Mouse (Mus musculus): ENCODE measurements around the gene Lig1. TPM values are rescaled to one million over a fixed set of nuclear protein-coding genes. Genes with fewer than 3 reads are reported as not detected.

Gene Lig1
- total and polyA plus RNA-seq, 3 experiments = 42.0 to 163 (median 82.4) TPM

- Histone ChIP-seq H3K4me3 (replicated peaks in 1 of 3; ENCODE audit: low read depth in 2 of 3, low read length in 2 of 3, poor library complexity in 1 of 3) (no peak overlapping the region), H3K27me3 (replicated peaks) (no peaks in the 10 kb centered on the region), H3K9ac (ENCODE audit: insufficient read depth, low read depth) (no peak overlapping the region), H3K4me2 (ENCODE audit: insufficient read depth, low read depth, poor library complexity, severe bottlenecking) (no peak overlapping the region), H3K36me3 (replicated peaks in 1 of 2; ENCODE audit: control insufficient read depth in 1 of 2, insufficient read depth in 1 of 2, low read length in 1 of 2) (peaks cover 54 to 86% of the 10 kb centered on the region in 2 experiments), H3K27ac (ENCODE audit: insufficient read depth, low read depth) (no peak overlapping the region), H3K9me3 (replicated peaks; ENCODE audit: low read length) (no peaks in the 10 kb centered on the region), H3K79me2 (replicated peaks; ENCODE audit: control insufficient read depth, extremely low read depth, insufficient read depth, poor library complexity, severe bottlenecking) (no peaks in the 10 kb centered on the region), H3K4me1 (ENCODE audit: control insufficient read depth in 1 of 2, insufficient read depth in 2 of 2) (peaks cover 0 to 4% of the 10 kb centered on the region in 2 experiments; a peak in 1 of 4 replicates)
- DNase-seq (ENCODE audit: extremely low read depth) = no peak
- in situ Hi-C loops (cut with MboI; ENCODE audit: low pct_ligation_motif_present, low pct_unique_long_range_greater_than_20kb, low sequenced_read_pairs) = no loop called here
- dilution Hi-C loops (cut with MboI; ENCODE audit: extremely low pct_ligation_motif_present, extremely low pct_unique_long_range_greater_than_20kb, low sequenced_read_pairs) = no loop called here
- TF ChIP-seq RAD21 (IDR thresholded peaks at IDR 0.05; ENCODE audit: low read depth, low read length) = no peak
- no peak for TF ChIP-seq TBP (conservative IDR thresholded peaks at IDR 0.05; ENCODE audit: low read depth, low read length)
- TF ChIP-seq POLR2AphosphoS2 (IDR thresholded peaks at IDR 0.05; ENCODE audit: low read depth, low read length) = no peak
- no peak for TF ChIP-seq KAT2A (IDR thresholded peaks at IDR 0.05; ENCODE audit: insufficient replicate concordance, low read length)
- TF ChIP-seq EP300 (IDR thresholded peaks at IDR 0.05; ENCODE audit: low read length) = no peak
- TF ChIP-seq USF2 (conservative IDR thresholded peaks at IDR 0.05; ENCODE audit: low read depth, low read length) = no peak
- no peak for TF ChIP-seq UBTF (IDR thresholded peaks at IDR 0.05; ENCODE audit: low read depth, low read length)
- TF ChIP-seq JUND (conservative IDR thresholded peaks at IDR 0.05; ENCODE audit: low read depth, low read length) = no peak
- no peak for TF ChIP-seq IRF4 (IDR thresholded peaks at IDR 0.05; ENCODE audit: low read depth, low read length)
- TF ChIP-seq MXI1 (IDR thresholded peaks at IDR 0.05; ENCODE audit: low read depth, low read length) = no peak
- no peak for TF ChIP-seq ZNF384 (IDR thresholded peaks at IDR 0.05; ENCODE audit: low read depth, low read length)
- TF ChIP-seq CHD2 (IDR thresholded peaks at IDR 0.05; ENCODE audit: low read length) = no peak
- TF ChIP-seq POLR2A (IDR thresholded peaks at IDR 0.05; ENCODE audit: low read depth, low read length) = no peak
- no peak for TF ChIP-seq ZC3H11A (IDR thresholded peaks at IDR 0.05; ENCODE audit: low read depth, low read length)
- no peak for TF ChIP-seq ZKSCAN1 (IDR thresholded peaks at IDR 0.05; ENCODE audit: borderline replicate concordance, low read depth, low read length)
- TF ChIP-seq MAX (IDR thresholded peaks at IDR 0.05; ENCODE audit: low read length) = no peak
- no peak for TF ChIP-seq MAZ (IDR thresholded peaks at IDR 0.05; ENCODE audit: low read depth, low read length)
- TF ChIP-seq GABPA (IDR thresholded peaks at IDR 0.05; ENCODE audit: insufficient replicate concordance, low read depth, low read length) = no peak
- no peak for TF ChIP-seq MAFK (IDR thresholded peaks at IDR 0.05; ENCODE audit: insufficient replicate concordance, low read length)
Observed at GRCm38 (mm10) chr7:13311401-13311800, 34.3 kb downstream of the Lig1 start.

GRCm38 (mm10) chr7:13314095-13314597 lies 37.1 kb downstream of the Lig1 start:
- H3K79me2 ChIP-seq (replicated peaks; ENCODE audit: control insufficient read depth, extremely low read depth, insufficient read depth, poor library complexity, severe bottlenecking) = no peaks in the 10 kb centered on the region
- no peak overlapping the region for H3K9ac ChIP-seq (ENCODE audit: insufficient read depth, low read depth)
- peaks cover 0 to 4% of the 10 kb centered on the region in 2 experiments; a peak in 1 of 4 replicates for H3K4me1 ChIP-seq (ENCODE audit: control insufficient read depth in 1 of 2, insufficient read depth in 2 of 2)
- H3K36me3 ChIP-seq (replicated peaks in 1 of 2; ENCODE audit: control insufficient read depth in 1 of 2, insufficient read depth in 1 of 2, low read length in 1 of 2) = peaks cover 30 to 59% of the 10 kb centered on the region in 2 experiments
- no peaks in the 10 kb centered on the region for H3K27me3 ChIP-seq (replicated peaks)
- H3K4me2 ChIP-seq (ENCODE audit: insufficient read depth, low read depth, poor library complexity, severe bottlenecking) = no peak overlapping the region
- TF ChIP-seq JUN (IDR thresholded peaks at IDR 0.05; ENCODE audit: insufficient read depth, low read depth, low read length) = no peak
- TF ChIP-seq ELF1 (IDR thresholded peaks at IDR 0.05; ENCODE audit: low read depth, low read length) = no peak
- TF ChIP-seq IRF4 (IDR thresholded peaks at IDR 0.05; ENCODE audit: low read depth, low read length) = no peak
- no peak for TF ChIP-seq USF2 (conservative IDR thresholded peaks at IDR 0.05; ENCODE audit: low read depth, low read length)
- TF ChIP-seq RAD21 (IDR thresholded peaks at IDR 0.05; ENCODE audit: low read depth, low read length) = no peak
- TF ChIP-seq CHD1 (IDR thresholded peaks at IDR 0.05; ENCODE audit: low read depth, low read length) = no peak
- no peak for DNase-seq (ENCODE audit: extremely low read depth)
- H3K27ac ChIP-seq (ENCODE audit: insufficient read depth, low read depth) = no peak overlapping the region
- H3K9me3 ChIP-seq (replicated peaks; ENCODE audit: low read length) = no peaks in the 10 kb centered on the region
- dilution Hi-C loops (cut with MboI; ENCODE audit: extremely low pct_ligation_motif_present, extremely low pct_unique_long_range_greater_than_20kb, low sequenced_read_pairs) (no loop called here), in situ Hi-C loops (cut with MboI; ENCODE audit: low pct_ligation_motif_present, low pct_unique_long_range_greater_than_20kb, low sequenced_read_pairs) (no loop called here)
- H3K4me3 ChIP-seq (replicated peaks in 1 of 3; ENCODE audit: low read depth in 2 of 3, low read length in 2 of 3, poor library complexity in 1 of 3) = no peak overlapping the region
